Mouse (Mus musculus): Measurements from ENCODE around the gene Creb5. TPM values are rescaled to one million over a fixed set of nuclear protein-coding genes. Genes with fewer than 3 reads are reported as not detected.

The Creb5 gene
- polyA plus RNA-seq, 2 experiments: 20.0 to 46.1 TPM

DNA sequence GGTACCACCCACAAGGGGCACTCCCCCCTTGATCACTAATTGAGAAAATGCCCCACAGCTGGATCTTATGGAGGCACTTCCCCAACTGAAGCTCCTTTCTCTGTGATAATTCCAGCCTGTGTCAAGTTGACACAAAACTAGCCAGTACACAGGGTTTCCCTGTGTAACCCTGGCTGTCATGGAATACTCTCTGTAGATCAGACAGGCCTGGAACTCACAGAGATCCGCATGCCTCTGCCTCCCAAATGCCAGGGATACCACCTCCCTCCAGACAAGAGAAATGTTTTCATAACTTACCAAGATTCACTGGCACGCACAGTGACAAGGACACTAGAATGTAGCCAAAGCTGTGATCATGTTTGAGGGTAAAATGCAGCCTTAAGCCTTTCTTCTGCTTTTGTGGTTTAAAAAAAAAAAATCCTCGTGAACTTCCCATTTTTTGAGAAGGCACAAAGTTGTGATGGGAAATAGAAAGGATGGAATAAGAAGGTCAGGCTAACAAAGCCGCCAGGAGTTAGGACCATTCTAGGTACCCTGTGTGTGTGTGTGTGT is 284.6 kb downstream of the Creb5 start:
- DNase-seq (ENCODE audit: low spot score) (no peak), ATAC-seq (ENCODE audit: low FRiP score, low read depth) (no peak)
- Histone ChIP-seq H3K27me3 (ENCODE audit: control insufficient read depth, insufficient read depth, low read length) (no peaks in the 10 kb centered on the region), H3K9ac (ENCODE audit: low read depth, low read length, severe bottlenecking) (no peak overlapping the region), H3K4me2 (replicated peaks; ENCODE audit: low read depth, low read length, severe bottlenecking) (no peak overlapping the region), H3K36me3 (ENCODE audit: control insufficient read depth, insufficient read depth, low read length) (no peaks in the 10 kb centered on the region), H3K9me3 (ENCODE audit: control insufficient read depth, low read length) (no peaks in the 10 kb centered on the region), H3K27ac (replicated peaks; ENCODE audit: low read depth, low read length) (no peak overlapping the region), H3K4me1 (ENCODE audit: control insufficient read depth, insufficient read depth, low read length) (peaks cover 48% of the 10 kb centered on the region), H3K4me3 (replicated peaks; ENCODE audit: low read length) (no peak overlapping the region)
- no peak for TF ChIP-seq POLR2A (IDR thresholded peaks at IDR 0.05; ENCODE audit: borderline replicate concordance, extremely low read depth, insufficient read depth, insufficient read length)
- WGBS: 87% methylated on average over 4 of the region's 4 CpGs

DNA sequence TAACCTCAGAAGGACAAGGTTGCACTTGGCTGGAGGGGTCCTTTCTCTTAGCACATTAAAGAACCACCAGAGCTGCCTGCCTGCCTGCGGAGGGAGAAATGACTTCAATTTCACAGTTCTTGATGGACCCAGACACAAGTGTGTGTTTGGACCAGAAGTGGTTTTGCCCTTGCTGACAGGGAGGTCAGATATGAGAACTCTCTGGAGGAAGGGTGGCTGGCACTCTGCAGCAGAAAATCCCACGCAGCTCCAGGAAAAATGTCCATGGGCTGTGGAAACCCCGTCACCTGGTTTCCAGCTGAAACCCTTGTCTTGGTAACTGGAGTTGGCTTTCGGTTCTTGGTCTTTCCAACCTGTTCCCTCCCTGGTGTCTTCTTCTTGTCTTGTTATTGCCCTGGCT is 285.4 kb downstream of the Creb5 start:
- peak overlapping the region; percentile 93 for H3K27ac ChIP-seq (replicated peaks; ENCODE audit: low read depth, low read length)
- H3K36me3 ChIP-seq (ENCODE audit: control insufficient read depth, insufficient read depth, low read length): no peaks in the 10 kb centered on the region
- no peak for ATAC-seq (ENCODE audit: low FRiP score, low read depth)
- peak overlapping the region; percentile 58 for H3K4me2 ChIP-seq (replicated peaks; ENCODE audit: low read depth, low read length, severe bottlenecking)
- H3K27me3 ChIP-seq (ENCODE audit: control insufficient read depth, insufficient read depth, low read length): no peaks in the 10 kb centered on the region
- H3K4me1 ChIP-seq (ENCODE audit: control insufficient read depth, insufficient read depth, low read length): peaks cover 54% of the 10 kb centered on the region
- 48% methylated on average over 4 of the region's 4 CpGs for WGBS
- H3K9me3 ChIP-seq (ENCODE audit: control insufficient read depth, low read length): no peaks in the 10 kb centered on the region
- DNase-seq (ENCODE audit: low spot score): no peak
- H3K9ac ChIP-seq (ENCODE audit: low read depth, low read length, severe bottlenecking): peak overlapping the region; percentile 49
- H3K4me3 ChIP-seq (replicated peaks; ENCODE audit: low read length): peak overlapping the region; percentile 38; the same call in 1 of the 2 replicates
- TF ChIP-seq POLR2A (IDR thresholded peaks at IDR 0.05; ENCODE audit: borderline replicate concordance, extremely low read depth, insufficient read depth, insufficient read length): no peak

DNA sequence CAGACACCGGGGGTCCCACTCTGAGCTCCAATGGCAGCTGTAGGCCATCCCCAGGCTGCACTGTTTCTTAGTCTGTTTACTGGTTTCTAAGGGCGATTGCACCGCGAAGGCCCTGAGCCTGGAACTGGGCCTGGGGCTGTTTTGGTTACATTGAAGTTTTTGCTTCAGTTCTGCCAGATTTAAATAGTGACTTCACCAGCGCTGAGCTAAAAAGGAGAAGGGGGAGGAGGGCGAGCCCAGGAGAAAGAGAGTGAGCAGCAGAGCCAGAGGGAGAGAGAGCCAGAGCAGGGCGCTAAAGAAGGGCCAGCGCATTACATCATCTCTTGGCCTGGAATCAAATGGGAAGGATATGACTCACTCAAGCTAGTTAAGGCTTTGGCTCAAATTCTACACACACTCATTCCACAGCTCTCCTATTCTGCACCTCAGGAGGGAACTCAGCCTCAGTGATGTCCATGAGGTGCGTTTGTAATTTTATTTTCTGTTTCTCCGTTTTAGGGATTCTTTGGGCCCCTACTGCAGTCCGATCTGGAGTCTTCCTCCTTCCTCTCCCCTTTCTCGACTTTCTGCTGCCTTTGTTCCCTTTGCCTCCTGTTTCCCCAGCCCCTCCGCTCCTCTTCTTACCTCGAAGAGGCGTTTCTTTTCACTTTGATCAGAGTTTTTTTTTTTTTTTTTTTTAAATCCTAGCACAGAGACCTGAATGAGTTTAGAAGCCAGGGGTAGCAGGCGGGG is 286.1 kb downstream of the Creb5 start:
- TF ChIP-seq POLR2A (IDR thresholded peaks at IDR 0.05; ENCODE audit: borderline replicate concordance, extremely low read depth, insufficient read depth, insufficient read length): peak; percentile 59; the same call in 1 of the 2 replicates
- peak; percentile 89 for ATAC-seq (ENCODE audit: low FRiP score, low read depth)
- Histone ChIP-seq H3K4me1 (ENCODE audit: control insufficient read depth, insufficient read depth, low read length) (peaks cover 58% of the 10 kb centered on the region), H3K36me3 (ENCODE audit: control insufficient read depth, insufficient read depth, low read length) (no peaks in the 10 kb centered on the region), H3K9ac (ENCODE audit: low read depth, low read length, severe bottlenecking) (peak overlapping the region; percentile 49), H3K27me3 (ENCODE audit: control insufficient read depth, insufficient read depth, low read length) (no peaks in the 10 kb centered on the region), H3K27ac (replicated peaks; ENCODE audit: low read depth, low read length) (peak overlapping the region; percentile 93), H3K4me2 (replicated peaks; ENCODE audit: low read depth, low read length, severe bottlenecking) (peak overlapping the region; percentile 58), H3K9me3 (ENCODE audit: control insufficient read depth, low read length) (no peaks in the 10 kb centered on the region), H3K4me3 (replicated peaks; ENCODE audit: low read length) (peak overlapping the region; percentile 38)
- DNase-seq (ENCODE audit: low spot score): peak; percentile 99
- WGBS: 2% methylated on average over 16 of the region's 16 CpGs

DNA sequence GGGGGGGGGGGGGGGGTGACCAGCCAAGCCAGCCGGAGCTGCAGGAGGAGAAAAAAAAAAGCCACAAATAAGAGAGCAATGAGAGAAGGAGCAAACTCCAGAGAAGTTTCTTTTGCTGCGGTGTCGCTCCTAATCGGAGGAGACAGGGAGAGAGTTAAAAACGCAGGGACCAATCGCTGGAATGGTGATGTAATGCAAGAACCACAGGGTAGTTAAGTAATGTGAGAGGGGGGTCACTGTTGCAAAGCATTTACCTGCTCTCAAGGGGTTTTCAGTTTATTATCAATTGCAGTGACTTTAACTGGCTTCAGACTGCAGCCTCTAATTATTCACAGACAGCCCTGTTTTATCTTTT is 286.6 kb downstream of the Creb5 start:
- peak overlapping the region; percentile 93 for H3K27ac ChIP-seq (replicated peaks; ENCODE audit: low read depth, low read length)
- ATAC-seq (ENCODE audit: low FRiP score, low read depth) (peak; percentile 72), DNase-seq (ENCODE audit: low spot score) (peak; percentile 81)
- H3K9me3 ChIP-seq (ENCODE audit: control insufficient read depth, low read length): no peaks in the 10 kb centered on the region
- H3K27me3 ChIP-seq (ENCODE audit: control insufficient read depth, insufficient read depth, low read length): no peaks in the 10 kb centered on the region
- H3K4me2 ChIP-seq (replicated peaks; ENCODE audit: low read depth, low read length, severe bottlenecking): peak overlapping the region; percentile 58
- H3K36me3 ChIP-seq (ENCODE audit: control insufficient read depth, insufficient read depth, low read length): no peaks in the 10 kb centered on the region
- WGBS: under 1% methylated on average over 6 of the region's 6 CpGs
- H3K4me3 ChIP-seq (replicated peaks; ENCODE audit: low read length): peak overlapping the region; percentile 38
- H3K4me1 ChIP-seq (ENCODE audit: control insufficient read depth, insufficient read depth, low read length): peaks cover 61% of the 10 kb centered on the region
- H3K9ac ChIP-seq (ENCODE audit: low read depth, low read length, severe bottlenecking): peak overlapping the region; percentile 49
- TF ChIP-seq POLR2A (IDR thresholded peaks at IDR 0.05; ENCODE audit: borderline replicate concordance, extremely low read depth, insufficient read depth, insufficient read length): no peak

DNA sequence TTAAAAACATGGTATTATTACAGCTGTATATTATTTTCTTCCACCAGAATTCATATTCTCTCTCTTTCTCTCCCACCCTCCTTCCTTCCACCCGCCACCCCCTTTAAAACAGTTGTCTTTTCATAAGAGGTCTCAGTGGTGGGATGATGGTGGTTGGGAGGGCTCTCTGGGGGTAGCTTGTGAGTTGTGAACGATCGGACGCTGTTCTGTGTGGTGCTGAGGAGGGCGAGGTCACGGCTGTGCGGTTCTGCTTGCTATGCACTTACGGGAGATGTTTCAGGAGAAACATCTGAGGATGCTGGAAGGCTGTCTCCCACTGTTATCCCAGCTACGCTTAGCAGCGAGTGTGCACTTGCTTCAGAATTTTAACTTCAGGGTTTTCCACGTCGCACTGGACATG is 287.0 kb downstream of the Creb5 start:
- H3K27ac ChIP-seq (replicated peaks; ENCODE audit: low read depth, low read length): peak overlapping the region; percentile 93
- WGBS: 20% methylated on average over 12 of the region's 12 CpGs
- H3K4me1 ChIP-seq (ENCODE audit: control insufficient read depth, insufficient read depth, low read length): peaks cover 57% of the 10 kb centered on the region
- TF ChIP-seq POLR2A (IDR thresholded peaks at IDR 0.05; ENCODE audit: borderline replicate concordance, extremely low read depth, insufficient read depth, insufficient read length): no peak
- ATAC-seq (ENCODE audit: low FRiP score, low read depth) (peak; percentile 39), DNase-seq (ENCODE audit: low spot score) (no peak)
- no peaks in the 10 kb centered on the region for H3K36me3 ChIP-seq (ENCODE audit: control insufficient read depth, insufficient read depth, low read length)
- peak overlapping the region; percentile 38 for H3K4me3 ChIP-seq (replicated peaks; ENCODE audit: low read length)
- peak overlapping the region; percentile 49 for H3K9ac ChIP-seq (ENCODE audit: low read depth, low read length, severe bottlenecking)
- H3K4me2 ChIP-seq (replicated peaks; ENCODE audit: low read depth, low read length, severe bottlenecking): peak overlapping the region; percentile 58
- no peaks in the 10 kb centered on the region for H3K9me3 ChIP-seq (ENCODE audit: control insufficient read depth, low read length)
- H3K27me3 ChIP-seq (ENCODE audit: control insufficient read depth, insufficient read depth, low read length): no peaks in the 10 kb centered on the region
